Mouse (Mus musculus): ENCODE results near the gene Usp3. TPM values are rescaled to one million over a fixed set of nuclear protein-coding genes. Genes with fewer than 3 reads are reported as not detected.

Gene Usp3
- 14.6 and 18.3 TPM in 2 replicates for polyA plus RNA-seq (2012)

DNA sequence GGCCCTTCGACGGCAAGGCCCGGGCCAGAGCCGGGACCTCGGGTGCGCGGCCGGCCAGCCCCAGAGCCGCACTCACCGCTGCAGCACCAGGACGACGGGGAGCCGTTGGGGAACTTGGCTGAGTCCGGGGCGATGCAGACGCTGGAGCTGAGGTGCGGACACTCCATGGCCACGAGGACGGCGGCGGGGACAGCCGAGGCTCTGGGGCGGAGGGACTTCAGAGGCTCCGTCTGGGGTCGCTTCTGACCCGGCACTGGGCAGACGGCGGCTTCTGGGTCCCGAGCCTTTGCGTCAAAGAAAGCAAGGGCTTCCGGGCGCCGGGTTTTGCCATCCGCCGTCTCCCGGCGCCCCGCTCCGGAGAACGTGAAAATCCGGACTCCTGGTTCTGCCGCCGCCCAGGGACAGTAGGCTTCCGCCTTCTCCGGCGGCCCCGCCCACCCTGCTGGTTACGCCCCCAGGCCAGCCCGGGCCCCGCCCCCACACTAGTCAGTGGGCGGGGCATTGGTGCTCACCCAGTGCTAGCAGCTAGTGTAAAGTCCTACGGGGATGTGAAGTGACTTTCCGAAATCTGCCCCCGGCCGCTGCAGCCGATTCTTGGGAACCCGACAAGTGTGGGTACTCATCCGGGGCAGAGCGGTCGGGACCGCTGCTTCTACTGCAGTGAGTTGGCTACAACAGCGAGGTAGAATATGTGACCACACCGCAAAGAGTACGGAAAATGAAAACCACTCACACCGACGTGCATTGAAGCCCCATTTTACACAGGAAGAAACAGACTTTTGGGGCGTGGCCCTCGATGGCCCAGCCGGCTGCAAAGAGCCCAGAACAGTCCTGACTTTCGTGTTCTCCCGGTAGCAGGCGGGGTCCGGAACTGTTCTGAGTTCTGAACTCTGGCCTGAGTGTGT, at the start of gene Usp3:
Gene Usp3 (minus strand): TSS at position 435 of the 905 bp plus-strand sequence.
- TF ChIP-seq GATA1 (IDR thresholded peaks at IDR 0.05; ENCODE audit: low read length), result no peak

DNA sequence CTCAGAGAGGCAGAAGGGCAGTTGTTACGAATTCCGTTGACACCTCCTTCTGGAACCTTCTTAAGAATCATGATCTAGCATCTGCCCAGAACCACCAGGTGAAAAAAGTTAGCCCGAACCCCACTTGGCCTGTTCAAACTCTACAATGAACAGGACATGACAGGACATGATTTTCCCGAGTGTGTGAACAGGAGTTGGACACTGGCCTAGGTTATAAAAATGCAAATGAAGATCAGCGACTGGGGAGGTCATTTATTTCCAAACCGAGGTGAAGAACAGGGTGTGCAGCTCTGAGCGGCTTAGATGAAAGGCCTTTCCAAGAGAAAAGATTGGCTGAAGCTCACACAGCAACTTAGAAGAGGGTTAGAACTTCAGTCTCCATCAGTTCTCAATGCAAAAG, 47.5 kb upstream of the Usp3 start:
- TF ChIP-seq GATA1 (IDR thresholded peaks at IDR 0.05; ENCODE audit: low read length), result no peak

DNA sequence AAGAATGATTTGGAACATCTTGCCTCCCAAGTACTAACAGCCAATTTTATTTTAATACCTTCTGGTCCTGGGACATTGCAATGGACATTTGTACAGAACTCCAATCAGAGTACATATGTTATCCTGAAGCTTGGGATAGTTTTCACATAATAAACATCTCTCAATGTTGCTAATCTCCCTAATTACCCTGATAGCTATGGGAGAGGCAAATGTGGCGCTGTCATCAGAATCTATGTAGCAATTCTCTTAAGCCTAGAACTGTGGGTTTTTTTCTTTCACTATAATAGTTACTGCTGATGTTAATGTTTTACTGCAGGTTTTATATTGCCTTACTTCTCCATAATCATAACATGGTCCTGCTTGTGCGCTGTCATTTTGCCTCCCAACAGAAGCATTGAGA, 46.7 kb upstream of the Usp3 start:
- no peak for TF ChIP-seq GATA1 (IDR thresholded peaks at IDR 0.05; ENCODE audit: low read length)

DNA sequence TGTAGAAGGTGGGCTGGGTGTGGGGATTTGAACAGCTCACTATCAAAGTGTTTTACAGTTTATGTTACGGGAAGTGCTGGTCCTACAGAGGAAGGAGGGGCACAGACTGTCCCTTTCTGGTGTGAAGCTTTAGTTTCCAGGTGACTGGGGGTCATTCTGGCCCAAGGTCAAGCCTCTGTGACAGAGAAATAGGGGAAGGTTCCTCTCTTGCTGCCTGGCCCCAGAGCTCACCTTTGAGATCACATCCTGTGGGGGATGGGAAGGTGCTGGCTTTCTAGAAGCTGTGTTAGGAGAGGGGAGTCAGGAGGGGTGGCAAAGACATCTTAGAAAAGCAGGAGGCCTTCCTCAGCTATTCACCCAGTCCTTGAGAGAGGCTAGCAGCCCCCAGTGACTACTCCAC, 39.5 kb upstream of the Usp3 start:
- TF ChIP-seq GATA1 (IDR thresholded peaks at IDR 0.05; ENCODE audit: low read length), result no peak

DNA sequence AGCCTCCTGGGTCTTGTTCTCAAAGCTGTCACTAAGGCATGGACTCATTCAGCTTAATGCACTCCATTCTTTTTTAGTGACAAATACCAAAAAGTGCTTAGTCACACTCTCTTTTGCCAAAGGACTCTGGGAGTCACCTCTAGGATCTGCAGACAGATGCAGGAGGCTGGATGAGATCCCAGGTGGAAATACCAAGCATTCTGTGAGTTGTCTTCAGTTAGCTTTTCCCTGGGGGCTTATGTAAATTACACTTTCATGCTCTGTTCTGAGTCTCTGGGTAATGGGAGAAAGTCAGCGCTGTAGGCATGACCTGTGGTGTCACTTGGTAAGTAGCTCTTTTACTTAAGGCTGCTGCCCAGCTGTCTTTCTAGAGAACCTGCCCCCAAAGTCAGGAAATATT, 38.0 kb upstream of the Usp3 start:
- TF ChIP-seq GATA1 (IDR thresholded peaks at IDR 0.05; ENCODE audit: low read length), result no peak

DNA sequence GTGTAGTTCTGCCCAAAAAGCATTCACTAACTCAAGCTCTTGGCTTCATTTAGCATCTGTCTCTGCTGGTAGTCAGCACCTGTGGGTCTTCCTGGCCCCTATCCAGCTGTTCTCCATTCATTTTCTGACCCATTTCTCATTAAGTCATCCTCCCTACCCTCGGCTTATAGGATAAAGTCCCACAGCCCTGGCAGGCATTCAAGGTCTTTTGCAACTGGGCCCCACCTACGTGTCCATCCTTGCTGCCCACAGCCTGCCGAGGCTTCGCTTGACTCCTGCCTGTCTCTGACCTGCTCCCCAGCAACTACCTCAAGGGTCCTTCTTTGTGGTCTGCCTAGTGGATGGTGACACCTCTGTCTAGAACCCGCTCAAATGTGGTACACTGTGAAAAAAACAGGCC, 33.7 kb upstream of the Usp3 start:
- no peak for TF ChIP-seq GATA1 (IDR thresholded peaks at IDR 0.05; ENCODE audit: low read length)

DNA sequence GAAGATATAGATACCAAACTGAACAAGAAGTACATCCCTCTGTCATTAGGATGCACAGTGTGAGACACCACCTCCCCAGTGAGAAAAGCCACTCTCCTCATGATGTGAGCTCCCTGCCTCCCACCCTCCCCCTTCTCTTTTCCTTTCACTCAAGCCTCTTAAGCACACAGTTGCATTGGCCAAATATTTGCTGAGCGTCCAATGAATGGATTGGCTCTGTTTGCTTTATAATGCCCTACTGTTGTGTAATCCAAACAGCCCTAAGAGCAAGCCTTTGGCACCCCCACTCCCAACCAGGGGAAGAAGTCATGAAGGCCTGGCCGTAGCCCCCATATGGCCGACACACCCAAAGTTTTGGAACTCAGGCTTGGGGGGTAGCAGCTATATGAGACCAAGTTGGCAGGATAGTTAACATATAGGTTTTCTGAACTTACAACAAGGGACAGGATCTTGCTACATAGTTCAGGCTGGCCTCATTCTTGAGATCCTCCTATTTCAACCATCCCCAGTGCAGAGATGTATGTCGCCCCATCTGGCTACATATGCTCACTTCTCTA, 33.1 kb upstream of the Usp3 start:
- no peak for TF ChIP-seq GATA1 (IDR thresholded peaks at IDR 0.05; ENCODE audit: low read length)

DNA sequence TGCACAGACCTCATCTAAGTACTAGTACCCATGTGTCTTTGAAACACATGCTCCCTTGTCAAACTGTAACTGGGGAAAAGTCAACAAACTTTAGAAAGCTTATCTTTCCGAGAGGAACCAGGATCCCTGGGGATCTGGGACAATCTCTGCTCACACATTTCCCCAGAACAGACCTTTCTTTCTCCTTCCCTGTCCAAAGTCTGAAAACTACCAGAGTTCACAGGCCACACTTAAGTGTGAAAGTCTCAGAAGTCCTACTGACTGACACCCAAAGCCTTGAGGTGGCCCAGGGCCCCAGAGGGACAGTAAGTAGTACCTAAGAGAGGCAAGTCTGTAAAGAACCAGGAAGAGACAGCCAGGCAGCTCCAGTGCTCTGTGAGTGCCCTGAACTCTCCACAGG, 31.9 kb upstream of the Usp3 start:
- no peak for TF ChIP-seq GATA1 (IDR thresholded peaks at IDR 0.05; ENCODE audit: low read length)

DNA sequence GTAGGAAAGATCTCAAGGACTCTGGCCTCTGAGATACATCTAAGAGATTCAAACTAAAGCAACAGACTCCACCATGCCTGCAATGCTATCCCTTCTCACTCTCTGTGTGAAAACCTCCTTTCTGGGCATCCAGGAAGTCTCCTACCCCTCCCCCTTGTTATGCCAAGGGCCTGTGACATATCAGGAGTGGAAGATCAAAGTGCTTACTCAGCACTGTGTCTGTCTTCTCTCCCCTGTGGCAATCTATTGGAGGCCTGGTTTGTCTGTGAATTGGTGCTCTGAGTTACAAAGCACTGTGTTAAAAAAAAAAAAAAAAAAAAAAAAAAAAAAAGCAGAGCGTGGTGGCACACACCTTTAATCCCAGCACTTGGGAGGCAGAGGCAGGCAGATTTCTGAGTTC, 30.7 kb upstream of the Usp3 start:
- no peak for TF ChIP-seq GATA1 (IDR thresholded peaks at IDR 0.05; ENCODE audit: low read length)

DNA sequence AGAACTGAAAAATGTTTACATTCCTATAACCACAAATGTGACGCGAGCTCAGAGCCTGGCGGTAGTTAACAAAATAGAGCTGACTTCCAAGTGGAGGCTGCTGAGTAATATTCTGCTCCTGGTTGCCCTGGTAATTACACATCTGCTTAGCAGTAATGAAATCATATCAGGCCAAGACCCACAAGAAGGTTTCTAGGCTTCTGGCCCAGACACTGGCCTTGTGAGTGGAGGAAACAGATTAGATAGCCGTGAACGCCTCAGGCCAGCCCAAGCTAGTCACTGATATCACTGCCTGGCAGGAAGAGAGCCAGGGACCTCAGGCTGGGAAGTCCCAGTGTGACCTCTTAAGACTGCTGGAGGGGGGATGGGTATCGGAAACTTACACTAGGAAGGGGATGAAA, 27.6 kb upstream of the Usp3 start:
- peak; percentile 94 for TF ChIP-seq GATA1 (IDR thresholded peaks at IDR 0.05; ENCODE audit: low read length)

DNA sequence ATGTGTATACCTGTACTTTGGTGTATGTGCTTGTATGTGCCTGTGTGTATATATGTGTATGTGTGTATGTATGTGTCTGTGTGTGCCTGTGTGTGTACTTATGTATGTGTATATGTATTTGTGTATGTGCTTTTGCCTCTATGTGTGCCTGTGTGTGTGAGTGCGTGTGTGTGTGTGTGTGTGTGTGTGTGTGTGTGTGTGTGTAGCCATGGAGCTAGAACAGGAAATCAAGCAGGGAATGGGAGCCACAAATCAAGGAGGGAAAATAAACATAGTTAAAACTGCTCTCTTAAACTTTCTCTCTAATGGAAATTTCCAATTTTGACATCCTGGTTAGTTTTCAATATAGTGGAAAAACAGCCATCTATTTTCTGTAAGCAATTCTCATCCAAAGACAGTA, 27.1 kb upstream of the Usp3 start:
- no peak for TF ChIP-seq GATA1 (IDR thresholded peaks at IDR 0.05; ENCODE audit: low read length)

DNA sequence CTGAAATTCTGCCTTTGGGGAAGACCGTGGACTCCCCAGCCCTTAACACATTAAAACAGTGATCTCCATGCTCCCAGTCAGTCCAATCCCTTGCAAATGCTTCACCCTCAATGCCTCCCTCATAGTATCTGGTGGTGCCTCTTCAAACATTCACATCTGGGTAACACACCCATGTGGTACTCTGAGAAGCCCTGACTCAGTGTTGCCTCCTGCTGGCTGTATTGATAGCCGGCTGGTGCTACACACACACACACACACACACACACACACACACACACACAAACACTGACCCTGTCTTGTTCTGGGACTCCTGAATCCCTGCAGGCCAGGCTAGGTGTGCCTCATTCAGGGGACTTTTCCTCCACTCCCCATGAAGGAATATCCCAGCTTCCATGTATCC, 24.9 kb upstream of the Usp3 start:
- no peak for TF ChIP-seq GATA1 (IDR thresholded peaks at IDR 0.05; ENCODE audit: low read length)

DNA sequence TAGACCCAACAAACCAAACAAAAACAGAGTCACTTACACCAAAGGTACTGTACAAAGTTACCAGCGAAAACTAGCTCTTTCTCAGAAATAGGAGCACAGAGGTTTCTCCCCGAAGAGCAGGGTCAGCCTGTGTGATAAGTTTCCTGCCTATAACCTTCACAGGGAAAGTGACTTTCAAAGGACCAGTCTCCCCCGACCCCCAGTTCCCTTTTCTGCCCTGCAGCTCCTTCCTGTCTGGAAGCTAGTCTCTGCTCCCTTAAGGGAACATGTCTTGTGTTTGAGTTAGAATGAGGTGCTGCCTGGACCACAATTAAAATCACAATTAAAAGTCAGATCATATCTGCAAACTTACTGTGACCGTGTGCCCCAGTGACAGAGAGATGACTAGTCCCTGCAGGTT, 23.9 kb upstream of the Usp3 start:
- no peak for TF ChIP-seq GATA1 (IDR thresholded peaks at IDR 0.05; ENCODE audit: low read length)

DNA sequence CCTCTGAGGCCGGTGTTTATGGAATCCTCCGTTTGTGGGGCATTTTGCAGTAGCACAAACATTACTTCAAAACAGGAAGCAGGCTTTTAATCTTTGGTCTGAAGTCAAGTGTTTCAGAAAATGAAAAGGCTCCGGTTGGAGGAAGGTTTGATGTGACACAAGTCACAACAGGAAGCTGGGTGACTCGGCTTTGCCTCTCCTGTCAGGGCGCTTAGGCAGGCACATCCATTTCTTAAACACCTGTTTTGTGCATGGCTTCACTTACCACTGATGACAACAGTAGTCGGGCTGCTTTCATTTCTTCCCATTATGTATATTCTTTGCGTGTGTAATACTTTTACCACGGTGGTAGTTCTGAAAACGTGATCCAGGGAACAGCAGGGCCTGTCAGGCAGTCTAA, 22.2 kb upstream of the Usp3 start:
- TF ChIP-seq GATA1 (IDR thresholded peaks at IDR 0.05; ENCODE audit: low read length), result no peak

DNA sequence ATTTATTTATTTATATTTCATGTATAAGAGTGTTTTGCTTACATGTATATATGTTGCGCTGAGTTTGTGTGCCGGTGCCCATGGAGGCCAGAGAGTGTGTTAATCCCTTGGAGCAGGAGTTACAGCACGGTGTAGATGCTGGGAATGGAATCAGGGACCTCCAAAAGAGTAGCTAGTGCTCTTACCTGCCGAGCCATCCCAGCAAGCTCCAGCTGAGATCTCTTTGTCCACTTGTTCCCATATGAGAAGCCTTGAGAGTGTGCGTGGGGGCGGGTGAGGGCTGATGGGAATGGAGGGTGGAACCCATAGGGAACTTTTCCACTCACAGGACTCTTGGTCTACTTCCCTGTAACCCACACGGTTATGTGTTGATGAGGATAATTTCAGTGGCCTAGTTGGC, 21.6 kb upstream of the Usp3 start:
- TF ChIP-seq GATA1 (IDR thresholded peaks at IDR 0.05; ENCODE audit: low read length), result no peak

DNA sequence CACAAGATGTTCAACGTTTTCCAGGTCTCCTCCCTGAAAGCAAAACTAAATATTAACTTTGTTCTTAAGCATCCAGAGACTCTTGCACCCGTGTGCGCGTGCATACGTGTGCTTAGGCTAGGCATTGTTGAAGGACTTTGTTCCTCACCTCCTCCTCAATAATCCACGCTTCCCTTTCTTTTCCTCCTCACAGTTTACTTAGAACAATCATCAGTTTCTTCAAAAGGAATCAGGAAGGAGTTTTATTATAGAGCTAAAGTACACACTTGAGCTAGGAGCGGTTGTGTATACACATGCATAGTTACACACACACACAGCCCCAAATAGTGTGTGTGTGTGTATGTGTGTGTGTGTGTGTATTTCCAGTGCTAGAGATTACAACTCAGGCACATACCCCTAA, 20.7 kb upstream of the Usp3 start:
- no peak for TF ChIP-seq GATA1 (IDR thresholded peaks at IDR 0.05; ENCODE audit: low read length)

DNA sequence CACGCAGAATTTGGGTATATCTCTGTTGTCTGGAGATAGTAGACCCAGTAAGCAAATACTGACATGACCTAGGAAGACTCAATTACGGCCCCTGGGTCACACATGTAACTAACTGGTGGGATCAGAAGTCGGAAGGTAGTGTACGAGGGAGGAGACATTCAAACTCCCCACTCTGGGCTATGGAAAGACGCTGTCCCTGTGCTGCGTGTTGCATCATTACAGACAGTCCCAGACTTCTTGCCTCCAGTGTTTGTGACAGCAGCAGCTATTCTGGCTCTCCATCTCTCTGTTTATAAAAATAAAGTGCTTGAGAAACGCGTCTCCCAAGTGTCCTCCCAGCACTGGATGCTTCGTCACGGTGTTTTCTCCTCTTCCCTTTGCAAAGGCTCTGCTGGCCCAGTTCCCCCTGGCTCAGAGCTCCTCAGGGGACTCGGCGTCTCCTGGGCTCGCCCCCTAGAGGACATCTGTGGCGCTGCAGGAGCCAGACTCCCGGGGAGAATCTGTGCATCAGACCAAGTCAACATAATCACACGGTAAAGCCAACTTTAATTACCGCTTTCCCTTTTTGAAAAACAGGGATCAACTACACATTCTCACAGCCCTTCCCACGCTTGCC, 18.6 kb upstream of the Usp3 start:
- no peak for TF ChIP-seq GATA1 (IDR thresholded peaks at IDR 0.05; ENCODE audit: low read length)
